Mouse (Mus musculus): ENCODE data around the gene Shkbp1. TPM values are rescaled to one million over a fixed set of nuclear protein-coding genes. Genes with fewer than 3 reads are reported as not detected.

The Shkbp1 gene
- polyA plus RNA-seq, 1 experiment from 2014 or later: 46.6 TPM

- Histone ChIP-seq H3K27ac (replicated peaks) (no peak overlapping the region), H3K9ac (no peak overlapping the region), H3K9me3 (no peaks in the 10 kb centered on the region), H3K36me3 (no peaks in the 10 kb centered on the region), H3K4me3 (no peak overlapping the region), H3K4me2 (no peak overlapping the region), H3K4me1 (replicated peaks) (no peaks in the 10 kb centered on the region), H3K27me3 (peaks cover 3% of the 10 kb centered on the region)
- peak; percentile 65; the same call in 1 of the 2 replicates for ATAC-seq (ENCODE audit: low FRiP score, low read depth)
- 68% methylated on average over 5 of the region's 5 CpGs for WGBS
Measured at GRCm38 (mm10) chr7:27384134-27384533, 28.3 kb upstream of the Shkbp1 start.

- no peak overlapping the region for H3K27ac ChIP-seq (replicated peaks)
- no peak overlapping the region for H3K4me2 ChIP-seq
- no peak overlapping the region for H3K4me3 ChIP-seq
- H3K27me3 ChIP-seq: peaks cover 6% of the 10 kb centered on the region
- H3K9ac ChIP-seq: no peak overlapping the region
- no peak for ATAC-seq (ENCODE audit: low FRiP score, low read depth)
- no peaks in the 10 kb centered on the region for H3K9me3 ChIP-seq
- no peaks in the 10 kb centered on the region for H3K36me3 ChIP-seq
- 95% methylated on average over 1 of the region's 1 CpGs for WGBS
- no peaks in the 10 kb centered on the region for H3K4me1 ChIP-seq (replicated peaks)
Measured at GRCm38 (mm10) chr7:27383233-27383632, 27.4 kb upstream of the Shkbp1 start.

GRCm38 (mm10) chr7:27381560-27381959, 25.7 kb upstream of the Shkbp1 start:
- Histone ChIP-seq H3K27me3 (peaks cover 16% of the 10 kb centered on the region), H3K27ac (replicated peaks) (no peak overlapping the region), H3K9ac (no peak overlapping the region), H3K4me3 (no peak overlapping the region), H3K9me3 (no peaks in the 10 kb centered on the region), H3K36me3 (no peaks in the 10 kb centered on the region), H3K4me2 (no peak overlapping the region), H3K4me1 (replicated peaks) (no peaks in the 10 kb centered on the region)
- ATAC-seq (ENCODE audit: low FRiP score, low read depth): no peak
- WGBS: 58% methylated on average over 4 of the region's 4 CpGs

GRCm38 (mm10) chr7:27381009-27381408, 25.2 kb upstream of the Shkbp1 start:
- ATAC-seq (ENCODE audit: low FRiP score, low read depth): no peak
- H3K4me2 ChIP-seq: no peak overlapping the region
- H3K9me3 ChIP-seq: no peaks in the 10 kb centered on the region
- no peak overlapping the region for H3K4me3 ChIP-seq
- no peak overlapping the region for H3K9ac ChIP-seq
- peaks cover 21% of the 10 kb centered on the region for H3K27me3 ChIP-seq
- no peak overlapping the region for H3K27ac ChIP-seq (replicated peaks)
- H3K36me3 ChIP-seq: no peaks in the 10 kb centered on the region
- WGBS: 62% methylated on average over 1 of the region's 1 CpGs
- H3K4me1 ChIP-seq (replicated peaks): no peaks in the 10 kb centered on the region

GRCm38 (mm10) chr7:27379836-27380235, 24.0 kb upstream of the Shkbp1 start:
- WGBS: 72% methylated on average over 6 of the region's 6 CpGs
- no peak overlapping the region for H3K4me3 ChIP-seq

GRCm38 (mm10) chr7:27378431-27378830, 22.6 kb upstream of the Shkbp1 start:
- H3K4me2 ChIP-seq: no peak overlapping the region
- peaks cover 44% of the 10 kb centered on the region for H3K27me3 ChIP-seq
- no peaks in the 10 kb centered on the region for H3K9me3 ChIP-seq
- ATAC-seq (ENCODE audit: low FRiP score, low read depth): no peak
- no peaks in the 10 kb centered on the region for H3K36me3 ChIP-seq
- 19% methylated on average over 4 of the region's 4 CpGs for WGBS
- no peak overlapping the region for H3K9ac ChIP-seq
- H3K4me3 ChIP-seq: no peak overlapping the region
- no peak overlapping the region for H3K27ac ChIP-seq (replicated peaks)
- no peaks in the 10 kb centered on the region for H3K4me1 ChIP-seq (replicated peaks)

More at GRCm38 (mm10) chr7:27379836-27380235, 24.0 kb upstream of the Shkbp1 start:
- Histone ChIP-seq H3K27ac (replicated peaks) (no peak overlapping the region), H3K9ac (no peak overlapping the region), H3K36me3 (no peaks in the 10 kb centered on the region), H3K4me2 (no peak overlapping the region), H3K27me3 (peaks cover 32% of the 10 kb centered on the region), H3K9me3 (no peaks in the 10 kb centered on the region), H3K4me1 (replicated peaks) (no peaks in the 10 kb centered on the region)
- no peak for ATAC-seq (ENCODE audit: low FRiP score, low read depth)

GRCm38 (mm10) chr7:27375274-27375673, 19.5 kb upstream of the Shkbp1 start:
- no peak overlapping the region for H3K27ac ChIP-seq (replicated peaks)
- H3K27me3 ChIP-seq: peaks cover 76% of the 10 kb centered on the region
- H3K4me3 ChIP-seq: no peak overlapping the region
- WGBS: 1% methylated on average over 22 of the region's 22 CpGs
- H3K36me3 ChIP-seq: peaks cover 20% of the 10 kb centered on the region
- peak overlapping the region; percentile 11; the same call in 1 of the 2 replicates for H3K4me2 ChIP-seq
- H3K4me1 ChIP-seq (replicated peaks): no peaks in the 10 kb centered on the region
- ATAC-seq (ENCODE audit: low FRiP score, low read depth): peak; percentile 36; the same call in 1 of the 2 replicates
- H3K9ac ChIP-seq: no peak overlapping the region
- H3K9me3 ChIP-seq: no peaks in the 10 kb centered on the region

GRCm38 (mm10) chr7:27371715-27372462, 16.1 kb upstream of the Shkbp1 start:
- WGBS: 14% methylated on average over 44 of the region's 44 CpGs
- no peaks in the 10 kb centered on the region for H3K4me1 ChIP-seq (replicated peaks)
- H3K27ac ChIP-seq (replicated peaks): no peak overlapping the region
- no peak overlapping the region for H3K9ac ChIP-seq
- H3K36me3 ChIP-seq: peaks cover 31% of the 10 kb centered on the region
- no peak overlapping the region for H3K4me2 ChIP-seq
- peaks cover 97% of the 10 kb centered on the region for H3K27me3 ChIP-seq
- ATAC-seq (ENCODE audit: low FRiP score, low read depth): no peak
- no peaks in the 10 kb centered on the region for H3K9me3 ChIP-seq
- no peak overlapping the region for H3K4me3 ChIP-seq

GRCm38 (mm10) chr7:27369111-27369510, 13.3 kb upstream of the Shkbp1 start:
- no peak overlapping the region for H3K4me3 ChIP-seq
- ATAC-seq (ENCODE audit: low FRiP score, low read depth): no peak
- WGBS: 83% methylated on average over 19 of the region's 19 CpGs
- peaks cover 35% of the 10 kb centered on the region for H3K36me3 ChIP-seq
- H3K4me1 ChIP-seq (replicated peaks): no peaks in the 10 kb centered on the region
- H3K9me3 ChIP-seq: no peaks in the 10 kb centered on the region
- no peak overlapping the region for H3K27ac ChIP-seq (replicated peaks)
- H3K9ac ChIP-seq: no peak overlapping the region
- H3K27me3 ChIP-seq: peaks cover 100% of the 10 kb centered on the region
- H3K4me2 ChIP-seq: no peak overlapping the region

GRCm38 (mm10) chr7:27367976-27368375, 12.2 kb upstream of the Shkbp1 start:
- Histone ChIP-seq H3K4me2 (no peak overlapping the region), H3K4me3 (no peak overlapping the region), H3K27ac (replicated peaks) (no peak overlapping the region), H3K27me3 (peaks cover 98% of the 10 kb centered on the region), H3K4me1 (replicated peaks) (no peaks in the 10 kb centered on the region), H3K9me3 (no peaks in the 10 kb centered on the region), H3K36me3 (peaks cover 35% of the 10 kb centered on the region), H3K9ac (no peak overlapping the region)
- 17% methylated on average over 11 of the region's 11 CpGs for WGBS
- no peak for ATAC-seq (ENCODE audit: low FRiP score, low read depth)

- WGBS: 45% methylated on average over 21 of the region's 21 CpGs
- H3K4me3 ChIP-seq: no peak overlapping the region
- H3K4me1 ChIP-seq (replicated peaks): 0 out of 2 replicates have a peak, but pooled peaks cover 3% of the 10 kb centered on the region
- H3K27me3 ChIP-seq: peaks cover 81% of the 10 kb centered on the region
- H3K9ac ChIP-seq: no peak overlapping the region
- no peak for ATAC-seq (ENCODE audit: low FRiP score, low read depth)
- peaks cover 23% of the 10 kb centered on the region; the same call in 1 of the 2 replicates for H3K36me3 ChIP-seq
- no peaks in the 10 kb centered on the region for H3K9me3 ChIP-seq
- H3K4me2 ChIP-seq: no peak overlapping the region
- H3K27ac ChIP-seq (replicated peaks): no peak overlapping the region
Measured at GRCm38 (mm10) chr7:27366082-27366844, 10.4 kb upstream of the Shkbp1 start.

GRCm38 (mm10) chr7:27364379-27364778, 8.6 kb upstream of the Shkbp1 start:
- Histone ChIP-seq H3K4me3 (no peak overlapping the region), H3K9ac (no peak overlapping the region), H3K36me3 (peaks cover 9% of the 10 kb centered on the region; the same call in 1 of the 2 replicates), H3K27me3 (peaks cover 63% of the 10 kb centered on the region), H3K4me1 (replicated peaks) (peaks cover 9% of the 10 kb centered on the region; the same call in 1 of the 2 replicates), H3K4me2 (no peak overlapping the region), H3K9me3 (no peaks in the 10 kb centered on the region), H3K27ac (replicated peaks) (no peak overlapping the region)
- 8% methylated on average over 29 of the region's 29 CpGs for WGBS
- no peak for ATAC-seq (ENCODE audit: low FRiP score, low read depth)
